Mouse (Mus musculus): ENCODE results near the gene Dpagt1.

Gene Dpagt1

DNA sequence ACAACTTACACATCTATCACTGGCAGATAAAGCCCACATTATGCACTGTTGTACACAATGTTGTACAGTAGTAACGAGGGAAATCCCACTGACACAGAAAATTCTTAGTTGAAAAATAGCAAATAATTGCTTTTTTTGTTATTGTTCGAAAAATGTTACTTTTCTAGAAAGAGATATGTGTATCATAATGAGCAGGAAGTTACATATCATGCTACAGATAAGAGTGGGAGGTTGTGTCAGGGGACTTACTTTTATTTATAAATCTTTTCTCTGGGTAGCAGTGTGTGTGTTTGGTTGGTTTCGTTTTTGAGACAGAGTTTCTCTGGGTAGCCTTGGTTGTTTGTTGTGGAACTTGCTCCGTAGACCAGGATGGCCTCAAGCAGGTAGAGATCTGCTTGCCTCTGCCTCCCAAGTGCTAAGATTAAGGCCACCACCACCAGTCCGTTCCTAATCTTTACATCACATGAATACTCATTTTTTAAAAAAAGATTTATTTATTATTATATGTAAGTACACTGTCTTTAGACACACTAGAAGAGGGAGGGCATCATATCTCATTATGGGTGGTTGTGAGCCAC lies 52.4 kb downstream of the Dpagt1 start:
- no peak for DNase-seq (ENCODE audit: low read depth, low spot score)

DNA sequence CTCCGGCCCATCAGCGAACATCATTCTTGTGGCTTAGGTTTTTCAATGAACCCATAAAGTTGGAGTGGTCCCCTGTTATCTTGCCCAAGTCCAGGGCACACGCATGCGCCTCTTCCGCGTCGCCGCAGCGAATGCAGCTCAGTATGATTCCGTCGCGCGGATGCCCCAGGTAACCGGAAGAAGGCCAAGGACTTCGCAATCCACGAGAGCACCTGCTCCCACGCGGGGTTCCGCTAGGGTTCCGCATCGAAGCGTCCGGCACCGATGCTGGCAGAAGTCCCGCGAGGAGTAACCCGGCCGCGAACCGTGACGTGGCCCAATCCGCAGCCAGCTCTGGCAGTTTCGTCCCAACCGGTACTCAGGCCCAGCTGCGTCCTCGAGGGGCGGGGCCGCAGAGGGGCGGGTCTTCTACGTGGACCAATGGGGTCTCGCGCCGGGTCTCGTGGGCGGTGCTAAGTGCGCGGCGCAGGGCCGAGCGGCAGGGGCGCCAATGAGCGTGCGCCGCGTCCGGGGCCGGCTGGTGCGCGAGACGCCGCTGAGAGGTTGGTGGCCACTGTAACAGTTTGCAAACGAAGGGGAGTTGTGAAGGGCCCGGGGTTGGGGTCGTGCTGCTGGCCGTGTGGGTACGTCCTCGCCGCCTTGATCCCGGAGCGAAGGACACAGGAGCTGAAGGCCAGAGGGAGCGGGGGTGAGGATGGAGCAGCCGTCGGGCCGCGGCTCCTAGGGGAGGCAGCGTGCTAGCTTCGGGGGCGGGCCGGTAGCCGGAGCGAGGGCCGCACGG lies 53.4 kb downstream of the Dpagt1 start, which contains the start of gene Hyou1:
Gene Hyou1, plus strand, starts transcription at position 437 of the 781 bp plus-strand sequence.
- peak; percentile 92 for DNase-seq (ENCODE audit: low read depth, low spot score)

DNA sequence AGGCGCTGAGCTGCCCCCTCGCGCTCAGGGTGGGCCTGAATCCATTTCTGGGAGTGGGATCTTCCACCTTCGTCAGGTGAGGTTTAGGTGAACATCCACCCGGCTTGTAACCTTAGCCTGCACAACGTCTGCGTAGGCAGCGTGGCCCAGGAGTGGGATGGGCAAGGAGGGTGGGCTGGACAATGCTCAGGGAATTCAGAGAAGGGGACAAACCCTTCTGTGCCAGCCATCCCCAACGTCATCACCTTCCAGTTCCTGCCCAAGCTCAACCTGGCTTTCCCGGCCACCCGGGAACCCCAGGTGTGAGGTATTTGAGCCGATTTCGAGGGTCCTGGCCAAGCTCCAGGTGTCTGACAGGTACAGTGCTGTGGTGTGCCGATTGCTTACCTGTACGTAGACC lies 54.0 kb downstream of the Dpagt1 start:
- DNase-seq (ENCODE audit: low read depth, low spot score): no peak

Measured in brain, embryonic 18.5 days (tissue).